Comparison of ENCODE assay signal across 8 mouse cellular contexts in the genomic region with DNA sequence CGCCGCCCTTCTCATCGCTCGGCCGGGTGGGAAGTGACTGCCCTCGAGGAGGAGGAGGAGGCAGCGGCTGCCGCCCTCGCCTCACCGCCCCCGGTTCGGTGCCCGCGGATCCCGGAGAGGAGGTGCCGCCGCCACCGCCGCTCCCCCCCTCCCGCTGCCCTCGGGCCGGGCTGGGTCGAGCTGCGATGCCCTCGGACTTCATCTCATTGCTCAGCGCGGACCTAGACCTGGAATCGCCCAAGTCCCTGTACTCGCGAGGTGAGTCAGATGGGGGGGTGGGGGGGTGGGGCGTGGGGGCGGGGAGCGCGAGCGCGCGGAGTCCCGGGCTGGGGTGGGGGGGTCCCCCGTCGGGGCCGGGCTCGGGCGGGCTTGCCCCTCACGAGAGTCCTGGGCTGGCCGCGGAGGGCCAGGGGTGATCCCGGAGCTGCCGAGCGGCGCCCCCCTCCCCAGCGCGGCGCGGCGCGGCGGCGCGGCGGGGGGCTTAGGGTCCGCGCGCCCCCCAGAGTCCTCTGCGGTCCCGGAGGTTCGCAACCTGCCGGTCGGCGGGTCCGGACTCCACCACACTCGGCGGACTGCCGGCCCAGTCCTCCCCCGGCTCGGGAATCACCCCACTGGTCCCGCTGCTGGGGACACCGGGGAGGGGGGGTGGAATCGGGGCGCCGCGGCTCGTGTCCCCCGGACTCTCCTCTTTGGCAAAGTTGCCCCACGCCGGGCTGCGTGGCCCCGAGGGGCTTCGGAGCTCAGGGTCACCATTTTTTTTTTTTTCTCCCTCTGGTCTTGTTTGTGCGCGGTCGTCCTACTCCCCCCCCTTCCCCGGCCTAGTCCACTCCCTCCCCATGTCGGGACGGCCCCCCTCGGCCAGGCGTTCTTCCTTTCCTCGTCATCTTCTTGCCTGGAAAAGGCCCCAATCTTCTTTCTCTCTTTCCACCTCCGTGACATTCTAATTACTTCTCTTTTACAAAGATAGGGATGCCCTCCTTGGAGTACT. TPM values are rescaled to one million over a fixed set of nuclear protein-coding genes. Genes with fewer than 3 reads are reported as not detected.
DNase-seq lines count a peak whose midpoint lies in the region; ATAC-seq lines count a peak whose summit lies in the region.

No protein-coding gene starts in this region.

- no peaks in the 10 kb centered on the region for H3K9me3 ChIP-seq in hindbrain, embryonic 16.5 days (ENCODE audit: control insufficient read depth, low read length)

- ATAC-seq in hindbrain, embryonic 16.5 days = peak; percentile 56
- no peak for ATAC-seq in granulocyte monocyte progenitor cell, adult 5-6 weeks (replicated peaks; ENCODE audit: poor library complexity, severe bottlenecking)

- peak overlapping the region; percentile 92 for H3K27ac ChIP-seq in hindbrain, embryonic 16.5 days (ENCODE audit: low read depth, low read length)

- H3K4me2 ChIP-seq in hindbrain, embryonic 16.5 days (ENCODE audit: low read length) = peak overlapping the region; percentile 52

- peak; percentile 43 for DNase-seq in ZHBTc4 (ENCODE audit: low read depth, low spot score)
- peak; percentile 73 to 75 for DNase-seq in cerebellum, postnatal 25 days
- DNase-seq in frontal cortex, postnatal 36 days (ENCODE audit: low spot score in 2 of 2) = peak; percentile 17 to 30
- peak; percentile 15 to 31 for DNase-seq in left cerebral cortex, adult 18-20 months (ENCODE audit: low spot score in 2 of 2)
- DNase-seq in lung, postnatal 4 days = peak; percentile 70 to 74
- DNase-seq in right cerebral cortex, postnatal 36 days (ENCODE audit: low spot score in 2 of 2) = peak; percentile 12 to 15

- peak overlapping the region; percentile 62 for H3K4me3 ChIP-seq in hindbrain, embryonic 16.5 days (ENCODE audit: low read length)

- peaks cover 14% of the 10 kb centered on the region for H3K4me1 ChIP-seq in hindbrain, embryonic 16.5 days (ENCODE audit: control insufficient read depth, insufficient read depth, low read depth, low read length)

- no peaks in the 10 kb centered on the region for H3K27me3 ChIP-seq in hindbrain, embryonic 16.5 days (replicated peaks; ENCODE audit: control insufficient read depth, insufficient read depth, low read length)

- H3K9ac ChIP-seq in hindbrain, embryonic 16.5 days (ENCODE audit: low read depth, low read length) = peak overlapping the region; percentile 76

- under 1% methylated on average over 55 of the region's 98 CpGs for WGBS in hindbrain, embryonic 16.5 days

- no peaks in the 10 kb centered on the region for H3K36me3 ChIP-seq in hindbrain, embryonic 16.5 days (ENCODE audit: control insufficient read depth, insufficient read depth, low read length)

RNA-seq across cellular contexts. Expression of gene Nfat5, which starts 0.7 kb away (rescaled TPM):
- polyA plus RNA-seq in hindbrain, embryonic 16.5 days (2015; fragmentation: Nextera tagmentation; extraction: Ambion mirVana) = 7.7 and 8.0 TPM in 2 replicates
- total RNA-seq in left cerebral cortex, adult 18-20 months (2021) = 10 to 100 TPM; 50.1 to 51.8 TPM
- total RNA-seq in granulocyte monocyte progenitor cell, adult 5-6 weeks (2014; fragmentation: Nextera tagmentation) = 32.0 TPM in 2 replicates
- 15.6 and 27.1 TPM in 2 replicates for total RNA-seq in granulocyte monocyte progenitor cell, adult 5-6 weeks (2017)

Comparison
In these comparisons a context has a peak if more than half of its experiments do, and no peak if none do; other contexts are left out.
1. DNase-seq: peak in every context shown above with its lines; median percentile 74 in cerebellum, postnatal 25 days; 72 in lung, postnatal 4 days; 43 in ZHBTc4; 24 in frontal cortex, postnatal 36 days; 23 in left cerebral cortex, adult 18-20 months; 14 in right cerebral cortex, postnatal 36 days.